Mouse (Mus musculus) layer of hippocampus, postnatal 14 days (tissue): ENCODE data around the gene Tmem258. TPM values are rescaled to one million over a fixed set of nuclear protein-coding genes. Genes with fewer than 3 reads are reported as not detected.

Experiments used
- DNase-seq, 2 experiments: peaks; one replicate each; pipeline ENCODE4 v3.0.0; 2021 to 2022; ENCODE audit warnings: low spot score in 2 of 2, mixed read lengths in 1 of 2
- total RNA-seq, 2 experiments: library from RNA; stranded (reverse); gene quantifications; 2 replicates each; pipeline ENCODE4 v1.2.3; 2021

Gene Tmem258
- total RNA-seq, 2 experiments from 2014 or later: 90.6 to 91.7 TPM

GRCm38 (mm10) chr19:10183299-10183983 lies 20.4 kb upstream of the Tmem258 start:
- DNase-seq: peak; percentile 73 to 84

GRCm38 (mm10) chr19:10184096-10184495 lies 19.7 kb upstream of the Tmem258 start:
- peak in 1 of 2 experiments; percentile 67 for DNase-seq

DNA sequence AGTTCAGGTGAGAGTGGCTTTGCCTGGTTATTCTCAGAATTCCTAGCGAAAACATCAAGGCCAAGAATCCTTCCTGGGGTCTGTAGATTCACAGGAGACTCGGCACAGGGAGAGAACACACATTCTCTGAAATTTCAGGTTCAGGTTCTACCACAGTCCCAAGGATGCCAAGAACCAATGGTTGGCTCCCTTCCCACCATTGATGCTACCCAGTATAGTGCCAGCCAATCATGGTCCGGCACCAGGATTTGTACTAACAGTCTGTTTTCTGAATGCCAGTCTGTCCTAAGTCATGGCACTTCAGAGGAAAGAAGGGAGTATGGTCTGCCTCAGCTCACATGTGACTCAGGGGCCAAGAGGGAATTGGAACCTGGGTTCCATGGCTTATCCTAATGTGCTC lies 17.9 kb upstream of the Tmem258 start:
- DNase-seq: no peak

DNA sequence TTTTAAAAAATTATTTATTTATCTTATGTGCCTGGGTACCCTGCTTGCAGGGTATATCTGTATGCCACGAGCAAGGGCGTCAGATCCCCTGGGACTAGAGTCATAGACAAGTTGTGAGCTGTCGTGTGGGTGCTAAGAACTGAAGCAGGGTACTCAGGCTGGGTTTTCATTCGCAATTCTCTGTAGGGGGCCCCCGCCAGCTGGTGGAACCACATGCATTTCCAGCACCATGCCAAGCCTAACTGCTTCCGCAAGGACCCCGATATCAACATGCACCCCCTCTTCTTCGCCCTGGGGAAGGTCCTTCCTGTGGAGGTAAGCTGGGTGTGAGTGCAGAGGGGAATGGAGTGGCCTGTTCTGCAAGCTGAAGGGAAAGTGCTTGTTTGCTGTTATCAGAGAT lies 17.2 kb upstream of the Tmem258 start:
- DNase-seq: no peak

DNA sequence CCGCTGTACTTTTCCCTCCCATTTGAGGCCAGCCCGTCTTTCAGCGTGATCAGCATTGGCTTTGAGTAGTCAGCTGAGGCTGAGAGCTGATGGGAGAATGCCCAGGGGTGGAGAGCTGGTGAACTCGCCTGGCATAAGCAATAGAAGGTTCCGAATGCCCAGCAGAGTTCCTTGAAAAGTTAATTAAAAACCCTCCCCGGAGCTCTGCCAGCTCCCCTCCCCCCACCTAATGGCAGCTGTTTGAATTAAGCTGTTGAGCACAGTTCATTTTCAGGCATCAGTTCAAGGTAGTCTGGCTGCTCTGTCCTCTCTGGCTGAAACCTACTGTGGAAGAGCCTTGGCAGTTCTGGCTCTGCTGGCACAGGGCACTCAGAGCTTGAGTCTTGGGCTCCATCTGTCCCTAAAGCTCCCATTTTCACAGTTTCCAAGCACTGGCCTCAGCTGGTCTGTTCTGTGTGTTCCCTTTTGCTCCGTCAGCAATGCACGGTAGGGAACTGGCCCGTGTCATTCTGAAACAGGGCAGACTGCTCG lies 15.5 kb upstream of the Tmem258 start:
- peak; percentile 81 to 94 for DNase-seq

- no peak for DNase-seq
Observed at GRCm38 (mm10) chr19:10189022-10189421, 14.8 kb upstream of the Tmem258 start.

DNA sequence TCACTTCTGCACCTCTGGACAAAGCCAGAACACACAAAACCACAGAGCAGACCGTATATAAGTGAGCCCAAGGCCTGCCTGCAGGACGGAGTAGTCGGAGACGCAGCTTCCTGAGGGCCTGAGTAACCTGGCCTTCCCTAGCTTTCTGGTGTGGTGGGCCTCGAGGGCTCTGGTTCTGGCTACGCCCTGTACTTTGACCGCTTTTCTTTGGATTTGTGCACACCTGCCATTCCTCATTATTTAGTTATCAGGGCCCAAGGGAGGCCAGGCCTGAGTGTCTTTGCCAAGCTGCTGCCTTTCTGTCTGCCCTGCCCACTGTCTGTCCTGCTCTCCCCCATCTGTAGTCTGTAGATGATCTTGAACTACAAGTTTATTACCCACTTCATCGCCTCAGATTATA lies 13.9 kb upstream of the Tmem258 start:
- no peak for DNase-seq

DNA sequence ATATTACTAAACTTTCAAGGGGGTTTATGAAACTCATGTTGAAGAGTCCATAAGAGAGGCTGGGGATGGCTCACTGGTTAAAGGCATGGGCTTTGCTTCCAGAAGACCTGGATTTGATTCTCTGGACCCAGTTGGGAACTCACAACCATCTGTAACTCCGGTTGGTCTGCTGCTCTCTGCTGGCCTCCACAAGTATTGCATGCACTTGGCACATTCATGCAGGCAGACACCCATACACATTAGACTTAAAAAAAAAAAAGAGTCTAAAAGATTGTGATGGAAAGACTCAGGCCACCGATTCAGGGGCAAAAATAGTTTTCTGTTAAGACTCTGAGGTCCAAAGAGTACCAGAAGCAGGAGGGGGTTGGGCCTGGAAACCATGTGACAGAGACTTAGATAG lies 13.0 kb upstream of the Tmem258 start:
- DNase-seq: peak; percentile 81 to 87

GRCm38 (mm10) chr19:10191326-10191725 lies 12.5 kb upstream of the Tmem258 start:
- DNase-seq: no peak

DNA sequence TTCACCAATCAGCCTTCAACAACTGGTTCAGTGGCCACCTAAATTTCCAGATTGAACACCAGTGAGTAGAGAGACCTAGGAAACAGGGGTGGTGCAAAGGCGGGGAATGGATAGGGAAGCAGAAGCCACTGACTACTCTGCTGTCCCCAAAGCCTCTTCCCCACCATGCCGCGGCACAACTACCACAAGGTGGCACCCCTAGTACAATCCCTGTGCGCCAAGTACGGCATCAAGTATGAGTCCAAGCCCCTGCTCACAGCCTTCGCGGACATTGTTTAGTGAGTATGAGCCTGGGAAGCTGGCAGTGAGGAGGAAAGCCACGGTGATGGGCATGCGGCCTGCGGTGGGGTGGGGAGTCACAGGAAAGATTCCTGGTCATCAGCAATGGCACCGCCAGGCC lies 9.5 kb upstream of the Tmem258 start:
- DNase-seq: no peak

DNA sequence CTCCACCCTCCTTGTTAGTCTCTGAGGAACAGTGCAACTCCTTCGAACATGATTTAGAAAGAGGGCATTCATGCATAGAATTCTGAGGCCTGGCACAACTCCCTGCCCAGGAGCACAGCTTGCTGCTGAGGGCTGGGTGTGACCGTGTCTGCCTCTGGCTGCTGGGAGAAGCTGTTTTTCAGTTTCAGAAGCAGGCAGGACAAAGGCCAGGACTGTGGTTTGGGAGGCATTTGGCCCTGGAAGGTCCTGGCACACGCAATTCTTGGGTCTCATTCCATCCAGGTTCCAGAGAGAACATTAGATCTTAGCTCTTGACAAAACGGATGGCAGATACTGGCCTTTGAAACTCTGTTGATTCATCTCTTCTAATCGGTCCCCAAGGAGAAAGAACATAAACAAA lies 8.6 kb upstream of the Tmem258 start:
- no peak for DNase-seq

GRCm38 (mm10) chr19:10197130-10197529 lies 6.7 kb upstream of the Tmem258 start:
- no peak for DNase-seq

- DNase-seq: no peak
Observed at GRCm38 (mm10) chr19:10198286-10198685, 5.5 kb upstream of the Tmem258 start.

- DNase-seq: peak; percentile 79 to 83
Observed at GRCm38 (mm10) chr19:10198723-10199122, 5.1 kb upstream of the Tmem258 start.

DNA sequence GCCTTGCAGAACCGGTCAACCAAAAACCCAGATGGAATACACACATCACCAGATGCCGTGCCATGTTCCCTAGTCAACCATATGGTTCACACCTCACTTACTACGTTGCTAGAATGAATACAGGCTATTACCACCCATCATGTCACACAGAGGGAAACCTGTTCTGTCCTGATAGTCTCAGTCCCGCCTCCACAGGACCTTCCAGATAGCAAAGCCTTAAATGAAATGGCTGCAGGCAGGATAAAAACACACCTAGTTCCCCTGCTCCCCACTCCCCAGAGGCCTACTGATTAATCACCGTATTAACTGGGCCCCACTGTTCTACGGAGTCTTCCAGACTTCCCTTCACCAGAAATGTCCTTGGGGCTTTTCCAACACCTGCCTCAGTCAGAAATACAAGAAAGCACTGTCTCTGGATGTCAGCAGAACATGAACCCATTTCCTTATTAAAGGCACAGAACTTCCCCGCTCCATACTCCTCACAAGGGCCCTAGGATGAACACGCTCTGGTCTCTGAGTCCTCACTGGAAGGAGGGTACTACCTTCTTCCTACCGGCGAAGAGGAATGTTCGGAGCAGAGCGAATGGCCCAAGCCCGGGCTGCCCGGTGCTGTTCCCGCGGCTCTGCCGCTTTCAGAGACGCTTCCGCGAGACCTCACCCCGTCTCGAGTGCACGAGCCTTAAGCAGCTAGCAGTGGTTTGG lies 517 bp upstream of the Tmem258 start:
- DNase-seq: no peak

GRCm38 (mm10) chr19:10204616-10205001 lies 795 bp downstream of the Tmem258 start:
- DNase-seq: no peak

- no peak for DNase-seq
Observed at GRCm38 (mm10) chr19:10205051-10205450, 1.2 kb downstream of the Tmem258 start.

DNA sequence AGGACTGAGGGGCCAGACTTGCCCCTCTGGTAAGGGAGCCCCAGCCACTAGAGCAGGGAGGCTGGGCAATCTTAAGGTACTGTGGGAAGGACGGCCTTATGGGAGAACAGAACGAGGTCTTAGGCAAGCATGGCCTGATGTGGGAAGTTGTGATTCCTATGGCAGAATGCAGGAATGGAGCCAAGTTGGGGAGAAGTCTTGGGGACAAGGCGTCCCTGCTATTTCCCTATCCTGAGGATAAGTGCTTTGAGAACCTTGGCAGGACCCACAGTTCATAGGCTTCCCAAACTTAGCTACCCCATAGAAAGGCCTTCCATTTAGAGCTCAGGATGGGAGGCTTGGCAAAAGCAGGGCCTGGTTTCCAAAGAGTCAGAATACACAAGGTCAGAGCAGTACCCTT lies 5.0 kb downstream of the Tmem258 start:
- DNase-seq: no peak

DNA sequence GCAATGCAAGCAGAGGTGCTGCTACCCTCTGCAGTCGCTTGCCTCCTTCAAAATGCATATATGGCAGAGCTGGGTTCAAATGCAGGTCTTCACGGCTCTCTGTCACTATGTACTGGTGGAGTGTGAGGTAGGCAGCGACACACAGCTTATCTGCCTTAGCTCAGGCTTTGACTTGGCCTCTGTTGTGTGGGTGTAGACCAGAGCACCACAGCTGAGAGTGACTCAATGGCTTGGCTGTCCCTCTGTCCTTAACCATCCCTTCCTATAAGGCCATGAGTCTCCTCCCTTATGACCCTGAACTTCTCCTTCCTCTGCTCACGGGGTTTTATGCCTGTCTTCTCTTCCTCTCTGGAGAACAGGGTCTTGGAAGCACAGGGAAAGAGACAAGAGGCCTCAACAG lies 7.1 kb downstream of the Tmem258 start:
- no peak for DNase-seq

GRCm38 (mm10) chr19:10213796-10214471 lies 10.1 kb downstream of the Tmem258 start:
- DNase-seq: no peak

- no peak for DNase-seq
Observed at GRCm38 (mm10) chr19:10216101-10216500, 12.3 kb downstream of the Tmem258 start.

- DNase-seq: no peak
Observed at GRCm38 (mm10) chr19:10219108-10219507, 15.3 kb downstream of the Tmem258 start.
